Mouse (Mus musculus): ENCODE data around the gene Gm10961.
A peak's percentile ranks its signal among the peaks of the same experiment; 100 is the strongest.

Gm10961 gene

GRCm38 (mm10) chr3:107656151-107656550, 25.0 kb downstream of the Gm10961 start:
- no peak for DNase-seq (ENCODE audit: low spot score in 2 of 2)

GRCm38 (mm10) chr3:107656888-107657287, 25.8 kb downstream of the Gm10961 start:
- DNase-seq (ENCODE audit: low spot score in 2 of 2), result no peak

GRCm38 (mm10) chr3:107659000-107659399, 27.9 kb downstream of the Gm10961 start:
- DNase-seq (ENCODE audit: low spot score in 2 of 2), result no peak

DNA sequence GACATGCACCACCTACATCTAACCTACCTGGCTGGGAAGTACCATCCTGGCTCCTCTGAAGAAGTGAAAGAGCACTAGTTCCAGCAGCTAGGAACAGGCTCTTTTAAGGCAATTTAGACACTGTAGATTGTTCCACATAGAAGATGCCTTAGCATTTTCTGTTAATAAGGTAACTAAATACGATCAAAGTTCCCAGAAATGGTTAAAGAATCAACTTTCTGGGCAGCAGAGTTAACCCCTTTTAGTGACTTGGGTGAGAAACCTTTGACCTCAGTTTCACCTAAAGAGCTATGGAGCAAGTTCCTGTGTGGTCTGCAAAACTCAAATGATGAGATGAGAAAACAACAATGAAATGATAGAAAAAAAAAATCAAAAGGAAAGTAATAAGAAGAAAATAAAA, 33.5 kb downstream of the Gm10961 start:
- DNase-seq (ENCODE audit: low spot score in 2 of 2), result no peak

GRCm38 (mm10) chr3:107667426-107667825, 36.3 kb downstream of the Gm10961 start:
- no peak for DNase-seq (ENCODE audit: low spot score in 2 of 2)

- no peak for DNase-seq (ENCODE audit: low spot score in 2 of 2)
Observed at GRCm38 (mm10) chr3:107668786-107669185, 37.7 kb downstream of the Gm10961 start.

DNA sequence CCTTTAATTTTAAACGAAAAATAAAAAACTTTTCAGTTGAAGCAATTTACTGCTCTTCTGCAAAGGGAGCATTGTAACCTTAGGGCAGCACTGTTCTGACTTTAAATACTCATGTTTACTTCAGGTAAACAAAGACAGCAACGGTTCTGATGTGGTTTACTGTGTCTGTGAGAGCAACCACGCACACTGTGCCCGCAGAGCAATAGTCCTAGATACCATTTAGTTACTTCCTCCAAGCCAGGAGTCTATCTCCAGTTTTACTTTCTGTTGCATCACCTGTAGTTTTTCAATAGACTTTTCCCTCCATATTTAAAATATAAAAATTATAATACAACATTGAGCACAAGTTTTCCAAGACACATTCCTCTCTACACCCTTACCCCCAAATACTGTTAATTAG, 39.4 kb downstream of the Gm10961 start:
- no peak for DNase-seq (ENCODE audit: low spot score in 2 of 2)

- no peak for DNase-seq (ENCODE audit: low spot score in 2 of 2)
Observed at GRCm38 (mm10) chr3:107671509-107671908, 40.4 kb downstream of the Gm10961 start.

GRCm38 (mm10) chr3:107680790-107681576, 49.9 kb downstream of the Gm10961 start:
- DNase-seq (ENCODE audit: low spot score in 2 of 2), result peak; percentile 46 to 49
